Mouse (Mus musculus): ENCODE results near the gene Hnrnpa3. TPM values are rescaled to one million over a fixed set of nuclear protein-coding genes. Genes with fewer than 3 reads are reported as not detected.

Gene Hnrnpa3
- polyA plus RNA-seq (2014; fragmentation: Illumina TruSeq; extraction: RNeasy Lipid Tissue Mini Kit (QIAGEN cat#74804); ENCODE audit: low read depth, low replicate concordance) = 396 TPM

GRCm38 (mm10) chr2:75658727-75659628 is at the start of gene Hnrnpa3:
Gene Hnrnpa3, plus strand, starts transcription at chr2:75659261.

GRCm38 (mm10) chr2:75704234-75705161 is 45.4 kb downstream of the Hnrnpa3 start, which contains the start of gene Nfe2l2:
Gene Nfe2l2, minus strand, starts transcription at chr2:75704641.

Other genes starting within 250 kb of the Hnrnpa3 start
- gene Nfe2l2, start 45.4 kb downstream of the Hnrnpa3 start, polyA plus RNA-seq (2014; fragmentation: Illumina TruSeq; extraction: RNeasy Lipid Tissue Mini Kit (QIAGEN cat#74804); ENCODE audit: low read depth, low replicate concordance) = 65.3 TPM
- gene Agps, start 172.9 kb downstream of the Hnrnpa3 start, polyA plus RNA-seq (2014; fragmentation: Illumina TruSeq; extraction: RNeasy Lipid Tissue Mini Kit (QIAGEN cat#74804); ENCODE audit: low read depth, low replicate concordance) = 10.9 TPM